In the genomic region with DNA sequence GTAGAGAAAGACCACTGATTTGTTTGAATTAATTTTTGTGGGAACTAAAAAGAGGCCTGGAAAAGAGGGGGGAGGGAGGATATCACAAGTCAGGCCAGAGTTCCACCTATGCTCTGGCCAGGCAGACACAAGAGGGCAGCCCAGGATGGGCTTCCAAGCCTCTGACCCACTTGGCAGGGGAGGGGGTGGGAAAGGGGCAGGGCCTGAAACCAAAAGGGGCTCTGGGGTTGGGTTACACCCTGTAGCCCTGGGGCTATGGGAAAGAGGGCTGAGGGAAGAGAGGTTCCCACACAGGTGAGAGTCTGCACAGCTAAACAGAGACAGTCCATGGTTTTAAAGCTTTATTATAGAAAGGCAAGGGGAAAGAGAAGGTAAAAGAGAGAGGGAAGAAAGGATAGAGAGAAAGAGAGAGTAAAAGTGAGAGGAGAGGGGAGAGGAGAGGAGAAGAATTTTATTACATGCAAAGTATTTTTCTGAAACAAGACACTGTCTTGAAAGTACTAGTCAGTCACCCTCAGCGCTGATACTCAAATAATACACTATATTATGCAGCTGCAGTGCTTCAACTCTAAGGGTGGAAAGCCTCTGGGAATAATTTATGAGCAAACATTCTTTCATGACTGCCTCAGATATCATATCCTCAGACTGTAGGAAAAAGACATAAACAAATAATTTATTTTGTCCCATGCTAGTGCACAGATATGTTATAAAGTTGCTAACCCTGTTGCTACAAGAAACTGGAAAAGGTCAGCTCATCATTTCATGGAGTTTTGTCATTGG, we compare ENCODE assay signal across 14 mouse cellular contexts.
"Had no signal": no experiment of that assay in that cellular context is flagged by ENCODE, and none has a peak within 500 bp of the region (broad histone marks: within the 10 kb centered on the region; RNA-seq: fewer than 3 reads in every experiment).

No protein-coding gene starts in this region.

- H3K27ac ChIP-seq: left cerebral cortex, adult 2 months; liver, embryonic 15.5 days; lung, embryonic 15.5 days; midbrain, embryonic 13.5 days; neural tube, embryonic 15.5 days; stomach, postnatal 0 days had no signal

- H3K4me3 ChIP-seq: left cerebral cortex, adult 2 months; liver, embryonic 15.5 days; lung, embryonic 15.5 days; midbrain, embryonic 13.5 days; myocyte; neural tube, embryonic 15.5 days had no signal

- H3K9ac ChIP-seq: liver, embryonic 15.5 days; lung, embryonic 15.5 days; midbrain, embryonic 13.5 days; neural tube, embryonic 15.5 days had no signal

- H3K4me2 ChIP-seq: liver, embryonic 11.5 days; liver, embryonic 15.5 days; lung, embryonic 15.5 days; midbrain, embryonic 13.5 days; neural tube, embryonic 15.5 days had no signal

- H3K27me3 ChIP-seq: liver, embryonic 15.5 days; lung, embryonic 15.5 days; midbrain, embryonic 13.5 days; neural tube, embryonic 15.5 days had no signal

- H3K9me3 ChIP-seq: liver, embryonic 15.5 days; lung, embryonic 15.5 days; midbrain, embryonic 13.5 days; neural tube, embryonic 15.5 days had no signal

- H3K4me1 ChIP-seq: liver, embryonic 15.5 days; lung, embryonic 15.5 days; midbrain, embryonic 13.5 days; neural tube, embryonic 15.5 days had no signal

- H3K36me3 ChIP-seq: liver, embryonic 15.5 days; lung, embryonic 15.5 days; midbrain, embryonic 13.5 days; neural tube, embryonic 15.5 days had no signal

- DNase-seq: kidney, adult 9 months; lung, postnatal 14 days; right cerebral cortex, adult 18-20 months; right cerebral cortex, postnatal 25 days; thymus, postnatal 4 days had no signal

- ATAC-seq: intestine, embryonic 16.5 days; midbrain, embryonic 13.5 days had no signal
